Mouse (Mus musculus): ENCODE measurements around the gene Wdr49. TPM values are rescaled to one million over a fixed set of nuclear protein-coding genes. Genes with fewer than 3 reads are reported as not detected.
"Not testable (repeated sequence)": the region's sequence is repeated elsewhere in the genome, so short reads cannot be mapped to it uniquely, and the experiment has no call there.

Gene Wdr49
- total RNA-seq, 2 experiments from 2014 or later = not detected

- no peak for DNase-seq
- intact Hi-C loops (cut with DNase I) = no loop called here
Observed at GRCm38 (mm10) chr3:75305584-75305983, 176.4 kb downstream of the Wdr49 start.

- no peak for DNase-seq
Observed at GRCm38 (mm10) chr3:75304621-75305020, 177.3 kb downstream of the Wdr49 start.

GRCm38 (mm10) chr3:75301072-75301471, 180.9 kb downstream of the Wdr49 start:
- intact Hi-C loops (cut with DNase I) = no loop called here
- no peak for DNase-seq

More at GRCm38 (mm10) chr3:75304621-75305020, 177.3 kb downstream of the Wdr49 start:
- intact Hi-C loops (cut with DNase I) = no loop called here

GRCm38 (mm10) chr3:75299464-75299863, 182.5 kb downstream of the Wdr49 start:
- DNase-seq; intact Hi-C loops (cut with DNase I): not testable (repeated sequence)

- intact Hi-C loops (cut with DNase I) = no loop called here
- no peak for DNase-seq
Observed at GRCm38 (mm10) chr3:75297758-75298111, 184.2 kb downstream of the Wdr49 start.

GRCm38 (mm10) chr3:75297026-75297757, 184.8 kb downstream of the Wdr49 start:
- intact Hi-C loops (cut with DNase I) = no loop called here
- DNase-seq = no peak

GRCm38 (mm10) chr3:75293243-75293642, 188.7 kb downstream of the Wdr49 start:
- DNase-seq = no peak
- intact Hi-C loops (cut with DNase I) = no loop called here

- DNase-seq = no peak
- intact Hi-C loops (cut with DNase I) = no loop called here
Observed at GRCm38 (mm10) chr3:75277455-75277854, 204.5 kb downstream of the Wdr49 start.

GRCm38 (mm10) chr3:75276522-75276921, 205.4 kb downstream of the Wdr49 start:
- DNase-seq = no peak
- intact Hi-C loops (cut with DNase I) = no loop called here

- intact Hi-C loops (cut with DNase I) = no loop called here
- DNase-seq = no peak
Observed at GRCm38 (mm10) chr3:75275127-75275526, 206.8 kb downstream of the Wdr49 start.

- no peak for DNase-seq
Observed at GRCm38 (mm10) chr3:75269978-75270377, 212.0 kb downstream of the Wdr49 start, which contains the start of gene Serpini2. Gene Serpini2, minus strand, starts transcription at chr3:75270078.

GRCm38 (mm10) chr3:75259356-75259755, 222.6 kb downstream of the Wdr49 start:
- DNase-seq = no peak
- intact Hi-C loops (cut with DNase I) = no loop called here

More at GRCm38 (mm10) chr3:75269978-75270377, 212.0 kb downstream of the Wdr49 start, which contains the start of gene Serpini2:
- intact Hi-C loops (cut with DNase I) = no loop called here

Other genes with a start within 250 kb of the Wdr49 start
- gene Serpini2, start 212.1 kb downstream of the Wdr49 start, total RNA-seq (2021) = not detected
- gene Pdcd10, start 74.7 kb upstream of the Wdr49 start, total RNA-seq (2021) = 10 to 100 TPM; 30.9 to 35.1 TPM
- gene Serpini1, start 75.4 kb upstream of the Wdr49 start, total RNA-seq (2021) = 1 to 10 TPM; 6.0 to 6.6 TPM

Data from heart, postnatal 14 days (tissue).